Mouse (Mus musculus): ENCODE data around the gene Myo15. TPM values are rescaled to one million over a fixed set of nuclear protein-coding genes. Genes with fewer than 3 reads are reported as not detected.

The Myo15 gene
- polyA plus RNA-seq, 1 experiment = not detected

GRCm38 (mm10) chr11:60475668-60476362, 6.7 kb downstream of the Myo15 start:
- no peak for TF ChIP-seq GATA1 (IDR thresholded peaks at IDR 0.05; ENCODE audit: low read length)

DNA sequence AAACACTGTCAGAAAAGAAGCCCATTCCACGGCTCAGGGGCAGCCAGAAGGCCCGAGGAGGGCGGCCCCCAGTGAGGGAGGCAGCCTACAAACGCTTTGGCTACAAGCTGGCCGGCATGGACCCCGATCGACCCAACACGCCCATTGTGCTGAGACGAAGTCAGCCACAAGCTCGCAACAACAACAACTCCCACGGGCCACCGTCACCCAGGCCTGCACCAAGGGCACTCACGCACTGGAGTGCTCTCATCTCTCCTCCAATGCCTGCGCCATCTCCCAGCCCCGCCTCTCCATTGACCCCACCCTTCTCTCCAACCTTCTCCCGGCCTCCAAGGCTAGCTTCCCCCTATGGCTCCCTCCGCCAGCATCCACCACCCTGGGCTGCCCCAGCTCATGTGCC, 9.0 kb downstream of the Myo15 start:
- TF ChIP-seq GATA1 (IDR thresholded peaks at IDR 0.05; ENCODE audit: low read length) = no peak

GRCm38 (mm10) chr11:60486267-60486666, 17.1 kb downstream of the Myo15 start:
- no peak for TF ChIP-seq GATA1 (IDR thresholded peaks at IDR 0.05; ENCODE audit: low read length)

GRCm38 (mm10) chr11:60492726-60493125, 23.6 kb downstream of the Myo15 start:
- TF ChIP-seq GATA1 (IDR thresholded peaks at IDR 0.05; ENCODE audit: low read length) = no peak

GRCm38 (mm10) chr11:60495692-60496091, 26.6 kb downstream of the Myo15 start:
- TF ChIP-seq GATA1 (IDR thresholded peaks at IDR 0.05; ENCODE audit: low read length) = no peak

DNA sequence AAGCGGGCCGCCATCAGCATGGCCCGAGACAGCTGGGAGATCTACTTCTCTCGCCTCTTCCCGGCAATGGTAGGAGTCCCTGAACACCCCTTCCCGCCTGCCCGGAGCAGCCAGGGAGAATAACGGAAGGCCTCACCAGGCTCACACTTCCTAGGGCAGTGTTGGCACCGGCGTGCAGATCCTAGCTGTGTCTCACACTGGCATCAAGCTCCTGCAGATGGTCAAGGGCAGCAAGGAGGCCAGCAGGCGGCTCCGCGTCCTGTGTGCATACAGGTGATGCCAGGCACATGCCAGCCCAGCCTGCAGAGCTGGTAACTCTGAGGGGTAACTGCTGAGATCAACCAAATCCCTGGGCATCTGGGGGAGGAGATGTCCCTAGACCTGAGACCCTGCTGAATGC, 38.1 kb downstream of the Myo15 start:
- no peak for TF ChIP-seq GATA1 (IDR thresholded peaks at IDR 0.05; ENCODE audit: low read length)

GRCm38 (mm10) chr11:60508950-60509349, 39.8 kb downstream of the Myo15 start:
- TF ChIP-seq GATA1 (IDR thresholded peaks at IDR 0.05; ENCODE audit: low read length) = no peak

- TF ChIP-seq GATA1 (IDR thresholded peaks at IDR 0.05; ENCODE audit: low read length) = no peak
Observed at GRCm38 (mm10) chr11:60509500-60509899, 40.4 kb downstream of the Myo15 start.

- no peak for TF ChIP-seq GATA1 (IDR thresholded peaks at IDR 0.05; ENCODE audit: low read length)
Observed at GRCm38 (mm10) chr11:60511893-60512292, 42.8 kb downstream of the Myo15 start.

DNA sequence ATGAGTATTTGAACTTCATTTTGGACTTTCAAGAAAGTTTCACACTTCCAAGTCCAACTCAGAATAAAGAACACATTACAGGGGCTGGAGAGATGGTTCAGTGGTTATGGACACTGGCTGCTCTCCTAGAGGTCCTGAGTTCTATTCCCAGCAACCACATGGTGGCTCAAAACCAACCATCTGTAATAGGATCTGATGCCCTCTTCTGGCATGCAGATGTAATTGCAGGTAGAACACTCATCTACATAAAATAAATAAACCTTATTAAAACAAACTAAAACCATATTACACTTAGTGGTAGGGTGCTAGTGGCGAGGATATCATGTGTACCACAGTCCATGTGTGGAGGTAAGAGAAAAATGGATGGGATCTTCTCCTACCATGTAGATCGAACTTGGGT, 43.4 kb downstream of the Myo15 start:
- no peak for TF ChIP-seq GATA1 (IDR thresholded peaks at IDR 0.05; ENCODE audit: low read length)

DNA sequence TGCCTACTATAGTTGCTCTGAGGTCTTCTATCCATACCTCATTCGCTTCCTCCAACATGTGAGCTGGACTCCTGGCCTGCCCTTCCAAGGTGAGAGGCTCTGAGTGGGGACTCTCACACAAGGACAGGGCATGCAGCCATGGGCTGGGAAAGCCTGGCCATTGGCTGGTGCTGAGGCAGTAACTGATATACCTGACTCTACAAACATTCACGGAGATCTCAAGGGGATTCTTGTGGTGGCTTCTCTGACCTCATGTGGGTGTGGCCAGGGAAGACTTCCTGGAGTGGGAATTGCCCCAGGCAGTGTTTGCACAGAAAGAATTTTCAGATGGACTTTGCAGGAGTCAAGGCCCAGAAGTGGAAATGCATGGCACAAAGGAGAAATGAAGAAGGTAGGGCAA, 45.8 kb downstream of the Myo15 start:
- no peak for TF ChIP-seq GATA1 (IDR thresholded peaks at IDR 0.05; ENCODE audit: low read length)

GRCm38 (mm10) chr11:60518305-60518704, 49.2 kb downstream of the Myo15 start:
- TF ChIP-seq GATA1 (IDR thresholded peaks at IDR 0.05; ENCODE audit: low read length) = no peak

DNA sequence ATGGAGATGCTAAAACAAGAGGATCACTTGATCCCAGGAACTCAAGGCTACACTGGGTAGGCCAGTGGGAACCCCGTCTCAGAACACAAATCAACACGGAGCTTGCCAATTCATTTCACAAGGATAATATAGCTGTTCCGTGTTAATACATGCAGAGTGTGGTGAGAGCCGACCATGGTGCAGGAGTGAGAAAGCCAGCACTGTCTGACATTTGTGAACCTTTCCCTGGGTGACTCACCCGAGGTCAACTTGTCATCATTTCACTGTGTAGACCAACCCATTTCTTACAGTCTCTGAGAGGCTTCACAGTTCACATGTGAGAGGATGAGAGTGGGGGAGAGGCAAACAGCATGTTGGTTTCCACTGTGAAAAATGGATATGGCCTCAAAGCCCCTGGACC, 52.9 kb downstream of the Myo15 start:
- no peak for TF ChIP-seq GATA1 (IDR thresholded peaks at IDR 0.05; ENCODE audit: low read length)

DNA sequence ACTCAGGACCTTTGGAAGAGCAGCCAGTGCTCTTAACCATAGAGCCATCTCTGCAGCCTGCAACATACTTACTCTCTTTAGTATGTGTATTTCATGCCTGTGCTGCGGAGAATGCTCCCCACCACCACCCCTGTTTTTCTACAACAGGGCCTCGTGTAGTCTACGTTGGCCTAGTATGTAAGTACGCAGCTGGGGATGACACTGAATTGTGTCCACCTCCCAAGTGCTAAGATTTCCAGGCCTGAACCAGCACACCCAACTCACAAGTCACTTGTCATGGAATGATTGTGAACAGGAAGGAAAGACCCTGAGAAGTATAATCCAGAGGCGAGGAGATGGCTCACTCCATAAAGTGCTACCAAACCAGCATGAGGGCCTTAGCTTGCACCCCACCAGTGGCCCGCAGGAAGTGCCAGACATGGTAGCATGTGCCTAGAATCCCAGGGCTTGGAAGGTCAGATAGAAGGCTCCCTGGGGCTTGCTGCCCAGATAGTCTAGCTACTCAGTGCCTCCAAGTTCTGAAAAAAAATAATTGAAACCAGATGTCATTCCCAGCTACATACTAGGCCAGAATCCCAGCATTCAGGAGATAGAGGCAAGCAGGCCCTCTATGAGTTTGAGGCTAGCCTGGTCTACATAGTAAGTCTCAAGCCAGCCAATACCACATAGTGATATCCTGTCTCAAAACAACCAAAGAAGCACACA, 53.7 kb downstream of the Myo15 start:
- TF ChIP-seq GATA1 (IDR thresholded peaks at IDR 0.05; ENCODE audit: low read length) = no peak

GRCm38 (mm10) chr11:60526461-60526860, 57.3 kb downstream of the Myo15 start:
- TF ChIP-seq GATA1 (IDR thresholded peaks at IDR 0.05; ENCODE audit: low read length) = no peak

GRCm38 (mm10) chr11:60535676-60536075, 66.5 kb downstream of the Myo15 start:
- no peak for TF ChIP-seq GATA1 (IDR thresholded peaks at IDR 0.05; ENCODE audit: low read length)
